Mouse (Mus musculus): ENCODE results near the gene Shc1. TPM values are rescaled to one million over a fixed set of nuclear protein-coding genes. Genes with fewer than 3 reads are reported as not detected.

Shc1 gene
- total and polyA plus RNA-seq, 3 experiments = 23.1 to 40.6 (median 32.3) TPM

GRCm38 (mm10) chr3:89455786-89456285 is 37.6 kb downstream of the Shc1 start:
- H3K4me3 ChIP-seq (replicated peaks in 1 of 3; ENCODE audit: low read depth in 2 of 3, low read length in 2 of 3, poor library complexity in 1 of 3) = no peak overlapping the region

DNA sequence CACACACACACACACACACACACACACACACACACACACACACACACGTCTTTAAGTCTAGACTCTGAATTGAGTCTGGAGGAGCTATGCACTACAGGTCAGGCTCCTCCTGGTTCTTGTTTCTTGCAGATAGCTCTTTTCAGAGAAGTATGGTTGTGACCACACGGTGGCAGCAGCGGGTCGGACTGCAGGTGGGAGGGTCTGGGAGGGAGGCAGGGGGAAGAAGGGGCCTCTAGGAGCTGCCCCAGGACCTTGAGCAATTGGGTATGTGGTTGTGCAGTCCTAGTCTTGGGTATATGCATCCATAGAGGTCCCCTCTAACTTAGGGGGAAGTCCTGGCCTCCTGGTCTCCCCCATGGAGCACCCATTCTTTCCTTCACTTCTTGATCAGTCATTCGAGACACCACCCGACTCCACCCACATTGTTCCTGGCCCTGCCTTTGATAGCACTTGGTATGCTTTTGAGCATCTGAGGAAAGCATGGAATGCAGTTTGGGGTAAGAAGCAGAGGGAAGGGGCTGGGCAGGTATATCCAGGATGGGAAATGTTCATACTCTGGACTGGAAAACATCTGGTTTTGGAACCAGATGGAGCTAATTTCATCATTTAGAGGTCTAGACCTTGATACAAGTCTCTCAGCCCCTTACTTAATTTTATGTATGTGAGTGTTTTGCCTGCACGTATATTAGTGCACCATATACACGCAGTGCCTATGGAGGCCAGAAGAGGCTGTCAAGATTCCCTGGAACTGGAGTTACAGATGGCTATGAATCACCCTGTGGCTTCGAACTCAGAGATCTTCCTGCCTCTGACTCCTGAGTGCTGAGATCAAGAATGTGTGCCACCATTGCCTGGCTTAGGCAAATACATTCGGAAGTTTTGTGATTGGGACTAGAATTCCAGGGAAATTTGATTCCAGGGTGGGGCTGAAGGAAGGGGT is 38.8 kb downstream of the Shc1 start:
- dilution Hi-C loops (cut with MboI; ENCODE audit: extremely low pct_ligation_motif_present, extremely low pct_unique_long_range_greater_than_20kb, low sequenced_read_pairs) = no loop called here
- Histone ChIP-seq H3K9me3 (replicated peaks; ENCODE audit: low read length) (peaks cover 3% of the 10 kb centered on the region), H3K27ac (ENCODE audit: insufficient read depth, low read depth) (no peak overlapping the region), H3K79me2 (replicated peaks; ENCODE audit: control insufficient read depth, extremely low read depth, insufficient read depth, poor library complexity, severe bottlenecking) (no peaks in the 10 kb centered on the region), H3K27me3 (replicated peaks) (no peaks in the 10 kb centered on the region), H3K4me1 (ENCODE audit: control insufficient read depth in 1 of 2, insufficient read depth in 2 of 2) (peaks cover 10 to 39% of the 10 kb centered on the region in 2 experiments; a peak in 2 of 4 replicates), H3K4me3 (replicated peaks in 1 of 3; ENCODE audit: low read depth in 2 of 3, low read length in 2 of 3, poor library complexity in 1 of 3) (no peak overlapping the region), H3K9ac (ENCODE audit: insufficient read depth, low read depth) (no peak overlapping the region), H3K4me2 (ENCODE audit: insufficient read depth, low read depth, poor library complexity, severe bottlenecking) (no peak overlapping the region), H3K36me3 (replicated peaks in 1 of 2; ENCODE audit: control insufficient read depth in 1 of 2, insufficient read depth in 1 of 2, low read length in 1 of 2) (peaks cover 0 to 10% of the 10 kb centered on the region in 2 experiments)
- peak; percentile 85 for DNase-seq (ENCODE audit: extremely low read depth)
- no peak for TF ChIP-seq UBTF (IDR thresholded peaks at IDR 0.05; ENCODE audit: low read depth, low read length)
- TF ChIP-seq POLR2AphosphoS2 (IDR thresholded peaks at IDR 0.05; ENCODE audit: low read depth, low read length) = no peak
- peak; percentile 85 for TF ChIP-seq SMC3 (IDR thresholded peaks at IDR 0.05; ENCODE audit: low read depth, low read length)
- TF ChIP-seq IRF4 (IDR thresholded peaks at IDR 0.05; ENCODE audit: low read depth, low read length) = peak; percentile 52; the same call in 1 of the 2 replicates
- TF ChIP-seq CTCF (conservative IDR thresholded peaks at IDR 0.05 in 1 of 2, IDR thresholded peaks at IDR 0.05 in 1 of 2; ENCODE audit: low read depth in 2 of 2, low read length in 2 of 2) = peak; percentile 44 to 89; a peak in 3 of 4 replicates
- TF ChIP-seq NELFE (IDR thresholded peaks at IDR 0.05; ENCODE audit: low read depth, low read length) = no peak
- TF ChIP-seq SIN3A (IDR thresholded peaks at IDR 0.05; ENCODE audit: low read length) = peak; percentile 59; the same call in 1 of the 2 replicates
- no peak for TF ChIP-seq BHLHE40 (IDR thresholded peaks at IDR 0.05; ENCODE audit: low read depth, low read length)
- no peak for TF ChIP-seq E2F4 (IDR thresholded peaks at IDR 0.05; ENCODE audit: insufficient replicate concordance, low read depth, low read length)
- no peak for TF ChIP-seq EP300 (IDR thresholded peaks at IDR 0.05; ENCODE audit: low read length)
- TF ChIP-seq ZC3H11A (IDR thresholded peaks at IDR 0.05; ENCODE audit: low read depth, low read length) = peak; percentile 27; the same call in 1 of the 2 replicates
- peak; percentile 31; the same call in 1 of the 2 replicates for TF ChIP-seq TCF12 (IDR thresholded peaks at IDR 0.05; ENCODE audit: low read depth, low read length)
- no peak for TF ChIP-seq MAX (IDR thresholded peaks at IDR 0.05; ENCODE audit: low read length)
- no peak for TF ChIP-seq MAFK (IDR thresholded peaks at IDR 0.05; ENCODE audit: insufficient replicate concordance, low read length)
- TF ChIP-seq RAD21 (IDR thresholded peaks at IDR 0.05; ENCODE audit: low read depth, low read length) = peak; percentile 62
- TF ChIP-seq MAZ (IDR thresholded peaks at IDR 0.05; ENCODE audit: low read depth, low read length) = peak; percentile 89; the same call in 1 of the 2 replicates
- in situ Hi-C loops (cut with MboI; ENCODE audit: low pct_ligation_motif_present, low pct_unique_long_range_greater_than_20kb, low sequenced_read_pairs) = no loop called here

More at GRCm38 (mm10) chr3:89455786-89456285, 37.6 kb downstream of the Shc1 start:
- no peaks in the 10 kb centered on the region for H3K79me2 ChIP-seq (replicated peaks; ENCODE audit: control insufficient read depth, extremely low read depth, insufficient read depth, poor library complexity, severe bottlenecking)
- no peak for TF ChIP-seq ZKSCAN1 (IDR thresholded peaks at IDR 0.05; ENCODE audit: borderline replicate concordance, low read depth, low read length)
- TF ChIP-seq POLR2AphosphoS2 (IDR thresholded peaks at IDR 0.05; ENCODE audit: low read depth, low read length) = no peak
- no peak for TF ChIP-seq IRF4 (IDR thresholded peaks at IDR 0.05; ENCODE audit: low read depth, low read length)
- no peak for TF ChIP-seq MEF2A (IDR thresholded peaks at IDR 0.05; ENCODE audit: borderline replicate concordance, low read depth, low read length)
- no peak for TF ChIP-seq MYC (IDR thresholded peaks at IDR 0.05; ENCODE audit: low read depth, low read length)
- TF ChIP-seq USF2 (conservative IDR thresholded peaks at IDR 0.05; ENCODE audit: low read depth, low read length) = no peak
- no peak for TF ChIP-seq MAX (IDR thresholded peaks at IDR 0.05; ENCODE audit: low read length)
- no peak for TF ChIP-seq NELFE (IDR thresholded peaks at IDR 0.05; ENCODE audit: low read depth, low read length)
- no peak for TF ChIP-seq ZMIZ1 (IDR thresholded peaks at IDR 0.05; ENCODE audit: low read depth, low read length)
- TF ChIP-seq JUN (IDR thresholded peaks at IDR 0.05; ENCODE audit: insufficient read depth, low read depth, low read length) = no peak
- no peak for TF ChIP-seq JUND (conservative IDR thresholded peaks at IDR 0.05; ENCODE audit: low read depth, low read length)
- no peak for TF ChIP-seq UBTF (IDR thresholded peaks at IDR 0.05; ENCODE audit: low read depth, low read length)
- no peak for TF ChIP-seq TCF12 (IDR thresholded peaks at IDR 0.05; ENCODE audit: low read depth, low read length)
- TF ChIP-seq EP300 (IDR thresholded peaks at IDR 0.05; ENCODE audit: low read length) = no peak
- TF ChIP-seq POLR2A (IDR thresholded peaks at IDR 0.05; ENCODE audit: low read depth, low read length) = no peak
- TF ChIP-seq PAX5 (IDR thresholded peaks at IDR 0.05; ENCODE audit: low read length) = no peak
- no peak for TF ChIP-seq KAT2A (IDR thresholded peaks at IDR 0.05; ENCODE audit: insufficient replicate concordance, low read length)
- no peak for TF ChIP-seq RCOR1 (conservative IDR thresholded peaks at IDR 0.05; ENCODE audit: low read depth, low read length)
- no peak for TF ChIP-seq ZNF384 (IDR thresholded peaks at IDR 0.05; ENCODE audit: low read depth, low read length)
- no peak for TF ChIP-seq RAD21 (IDR thresholded peaks at IDR 0.05; ENCODE audit: low read depth, low read length)
- no peak overlapping the region for H3K27ac ChIP-seq (ENCODE audit: insufficient read depth, low read depth)
- in situ Hi-C loops (cut with MboI; ENCODE audit: low pct_ligation_motif_present, low pct_unique_long_range_greater_than_20kb, low sequenced_read_pairs) = no loop called here
- H3K4me2 ChIP-seq (ENCODE audit: insufficient read depth, low read depth, poor library complexity, severe bottlenecking) = no peak overlapping the region
- no peak overlapping the region for H3K9ac ChIP-seq (ENCODE audit: insufficient read depth, low read depth)
- peaks cover 10 to 43% of the 10 kb centered on the region in 2 experiments; a peak in 2 of 4 replicates for H3K4me1 ChIP-seq (ENCODE audit: control insufficient read depth in 1 of 2, insufficient read depth in 2 of 2)
- H3K36me3 ChIP-seq (replicated peaks in 1 of 2; ENCODE audit: control insufficient read depth in 1 of 2, insufficient read depth in 1 of 2, low read length in 1 of 2) = peaks cover 0 to 6% of the 10 kb centered on the region in 2 experiments
- dilution Hi-C loops (cut with MboI; ENCODE audit: extremely low pct_ligation_motif_present, extremely low pct_unique_long_range_greater_than_20kb, low sequenced_read_pairs) = no loop called here
- DNase-seq (ENCODE audit: extremely low read depth) = no peak
- H3K9me3 ChIP-seq (replicated peaks; ENCODE audit: low read length) = peaks cover 3% of the 10 kb centered on the region
- no peaks in the 10 kb centered on the region for H3K27me3 ChIP-seq (replicated peaks)
